Mouse (Mus musculus): Measurements from ENCODE around the gene Atg101.
A peak's percentile ranks its signal among the peaks of the same experiment; 100 is the strongest.

Gene Atg101

DNA sequence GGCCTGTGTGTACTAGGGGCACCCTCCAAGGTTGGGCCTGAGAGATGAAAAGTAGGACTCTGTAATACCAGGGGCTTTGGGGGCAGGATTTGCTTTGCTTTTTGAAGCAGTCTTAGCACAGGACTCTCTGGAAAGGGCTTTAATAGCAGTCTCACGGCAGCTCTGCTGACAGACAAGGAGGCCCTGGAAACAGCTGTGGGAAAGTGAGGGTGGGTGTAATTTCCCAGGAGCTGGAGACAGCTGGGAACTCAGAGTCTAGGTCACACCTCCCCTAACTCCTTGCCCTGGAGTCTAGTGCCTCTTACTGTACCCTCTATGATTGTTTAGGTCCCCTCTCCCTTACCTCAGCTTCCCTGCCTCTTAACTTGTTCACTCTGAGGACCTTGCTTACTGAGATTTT is 49.1 kb downstream of the Atg101 start:
- DNase-seq (ENCODE audit: low read depth): no peak

DNA sequence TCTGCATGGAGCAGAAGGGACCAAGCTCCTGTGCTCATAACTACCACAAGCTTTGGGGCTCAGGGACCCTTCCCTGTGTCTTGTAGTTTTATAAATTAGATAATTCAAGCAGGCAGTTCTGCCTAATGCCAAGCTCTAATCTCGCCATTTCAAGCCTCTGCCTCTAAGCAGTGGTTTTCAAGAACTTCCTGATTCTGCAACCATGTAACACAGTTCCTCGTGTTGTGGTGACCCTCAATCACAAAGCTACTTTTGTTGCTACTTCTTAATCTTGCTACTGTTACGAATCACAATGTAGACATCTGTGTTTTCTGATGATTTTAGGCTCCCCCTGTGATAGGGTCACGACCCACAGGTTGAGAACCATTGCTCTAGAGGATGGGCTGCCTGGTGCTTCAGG is 49.6 kb downstream of the Atg101 start:
- no peak for DNase-seq (ENCODE audit: low read depth)

DNA sequence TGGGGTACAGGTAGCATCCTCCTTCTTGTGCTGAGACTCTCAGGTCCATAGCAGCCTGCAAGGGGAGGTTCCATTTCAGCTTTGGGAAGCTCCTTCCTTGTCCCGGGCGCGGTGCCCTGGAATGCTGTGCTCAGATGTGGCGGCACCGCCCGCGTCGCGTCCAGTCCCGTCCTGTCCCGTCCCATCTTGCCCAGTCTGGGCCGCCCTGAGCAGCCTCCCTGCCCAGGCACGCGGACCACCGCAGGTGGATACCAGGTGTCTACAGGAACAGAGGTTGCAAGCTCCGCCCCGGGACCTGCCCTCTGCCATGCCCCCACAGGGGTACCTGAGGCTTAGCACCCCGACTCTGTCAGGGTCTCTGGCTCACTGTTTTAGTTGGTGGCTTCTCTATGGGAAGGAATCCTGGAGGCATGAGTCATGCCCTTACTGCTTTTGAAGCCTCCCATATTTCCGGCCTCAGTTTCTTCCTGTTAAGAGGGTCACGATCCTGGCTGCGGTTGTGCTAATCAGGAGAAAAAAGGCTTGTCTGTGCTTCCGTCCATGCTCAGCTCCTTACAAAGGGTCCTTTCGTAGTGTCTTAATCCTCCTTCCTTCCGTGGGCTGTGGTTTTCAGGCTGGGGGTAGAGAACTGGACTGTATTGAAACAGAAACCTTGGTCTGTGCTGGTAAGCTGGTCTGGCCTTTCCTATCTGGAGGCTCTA is 52.6 kb downstream of the Atg101 start:
- DNase-seq (ENCODE audit: low read depth): no peak

DNA sequence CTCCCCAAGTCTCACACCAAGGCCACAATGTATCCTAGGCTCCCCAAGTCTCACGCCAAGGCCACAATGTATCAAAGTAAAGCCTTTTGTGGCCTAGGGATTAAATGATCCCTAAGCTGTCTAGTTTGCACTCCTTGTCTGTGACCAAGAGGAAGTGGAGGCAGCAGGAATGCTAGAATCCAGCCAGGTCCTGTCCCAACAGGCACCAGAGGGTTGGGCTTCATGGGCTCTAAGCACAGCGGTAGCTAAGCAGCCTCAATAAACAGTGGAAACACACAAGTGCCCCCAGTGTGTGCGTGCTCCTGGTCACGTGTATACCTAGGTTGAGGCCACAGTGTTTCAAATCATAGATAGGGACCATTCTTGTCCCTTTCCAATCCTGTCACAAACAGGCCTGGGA is 54.3 kb downstream of the Atg101 start:
- no peak for DNase-seq (ENCODE audit: low read depth)

DNA sequence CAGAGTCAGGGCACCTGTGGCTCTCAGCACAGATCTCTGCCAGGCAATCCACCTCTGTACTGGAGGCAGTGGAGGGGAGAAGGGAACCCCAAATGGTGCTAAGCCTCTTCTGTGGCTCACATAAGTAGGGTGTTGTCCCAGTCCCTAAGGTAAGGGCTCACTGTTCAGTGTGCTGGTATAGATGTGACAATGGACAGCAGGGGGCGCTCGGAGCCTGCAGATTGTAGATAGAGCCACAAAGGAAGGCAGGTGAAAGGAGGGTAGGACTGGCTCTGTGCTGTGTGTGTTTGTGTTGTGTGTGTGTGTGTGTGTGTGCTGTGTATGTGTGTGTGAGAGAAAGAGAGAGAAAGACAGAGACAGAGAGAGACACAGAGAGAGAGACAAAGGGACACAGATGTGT is 55.5 kb downstream of the Atg101 start:
- peak; percentile 80 for DNase-seq (ENCODE audit: low read depth)

Data from naive thymus-derived CD4-positive, alpha-beta T cell, adult 2 months (primary cell).